Mouse (Mus musculus) liver, postnatal 0 days (tissue): ENCODE measurements around the gene Cacnb3.

Experiments used
- CTCF ChIP-seq: sonication (generic); IDR thresholded peaks from 2 replicates; pipeline ENCODE4 v1.5.1; 2016; ENCODE audit warnings: antibody characterized with exemption, low read depth
- EP300 ChIP-seq: IDR thresholded peaks from 2 replicates; pipeline ENCODE4 v1.6.1; 2016; ENCODE audit warnings: antibody characterized with exemption, low read depth, mild to moderate bottlenecking

DNA sequence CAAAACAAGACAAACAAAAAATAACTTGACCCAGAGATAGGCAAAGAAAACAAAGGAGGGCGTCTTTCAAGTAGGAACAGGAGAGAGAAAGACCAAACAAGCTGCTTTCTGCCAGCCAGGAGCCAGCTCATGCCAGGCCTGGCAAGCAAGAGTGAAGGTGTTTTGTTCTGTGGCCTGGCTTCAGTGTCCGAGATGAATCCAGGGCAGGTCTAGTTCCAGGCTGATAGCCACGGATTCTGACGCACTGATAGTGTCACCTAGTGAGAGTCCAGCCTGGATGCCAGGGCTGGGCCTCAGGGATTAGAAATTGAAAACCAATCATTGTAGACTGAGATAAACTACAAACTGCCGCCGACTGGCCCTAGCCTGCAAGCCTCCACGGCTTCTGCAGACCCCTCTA, 47.3 kb downstream of the Cacnb3 start:
- TF ChIP-seq CTCF (no peak), EP300 (no peak)
